Mouse (Mus musculus) urinary bladder, postnatal 14 days (tissue): ENCODE results near the gene Sgtb.

ENCODE experiments used
- DNase-seq: peaks from one replicate; pipeline ENCODE4 v3.0.0; 2021; ENCODE audit warnings: low spot score

The Sgtb gene

DNA sequence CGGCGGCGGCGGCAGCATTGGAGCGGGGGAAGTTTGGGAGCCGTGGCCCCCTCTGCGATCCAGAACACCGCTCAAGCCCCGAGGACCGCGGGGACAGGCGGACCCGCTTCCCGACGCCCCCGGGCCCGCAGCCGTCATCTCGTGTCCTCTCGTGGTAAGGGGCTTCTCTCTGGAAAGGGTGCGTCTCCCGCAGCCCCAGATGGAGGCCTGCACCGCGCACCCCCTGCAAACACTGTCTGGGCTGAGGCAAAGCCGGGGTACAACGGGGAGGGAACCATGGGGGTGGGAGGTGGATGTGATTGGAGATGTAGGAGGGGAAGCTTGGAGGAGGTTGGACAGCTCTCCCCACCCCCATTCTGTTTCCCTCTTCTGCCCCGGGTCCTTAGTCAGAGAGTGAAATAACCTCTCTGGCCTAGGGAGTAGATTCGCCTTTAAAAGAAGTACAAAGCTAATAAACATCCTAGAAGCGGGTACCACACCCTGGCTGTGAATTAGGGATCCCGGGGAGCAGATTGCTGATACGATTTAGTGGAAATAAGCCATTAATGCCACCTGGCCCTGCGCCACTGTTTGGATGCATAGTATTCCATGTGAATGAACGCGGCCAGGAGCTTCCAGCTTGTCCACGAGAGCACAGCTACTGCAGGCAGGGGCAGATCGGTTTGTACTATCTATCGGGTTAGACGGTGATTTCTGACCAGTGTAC is 428 bp downstream of the Sgtb start:
- DNase-seq: peak; percentile 45

DNA sequence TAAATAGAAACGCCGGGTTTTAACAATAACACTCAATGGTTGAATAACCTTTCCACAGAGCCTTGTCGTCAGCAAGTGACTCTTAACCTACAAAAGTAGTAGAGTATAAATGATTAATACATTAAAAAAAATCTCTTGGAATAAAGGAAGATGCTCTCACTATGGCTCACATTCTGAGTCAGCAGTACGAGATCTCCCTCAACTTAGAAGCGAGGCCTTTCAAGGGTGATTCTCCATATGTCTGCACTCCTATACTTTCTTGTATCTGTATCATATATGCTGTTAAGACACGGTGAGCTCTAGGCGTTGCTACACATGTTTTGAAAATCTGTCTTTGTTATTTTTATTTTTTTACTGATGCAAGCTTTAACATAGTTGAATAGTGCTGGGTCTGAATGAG is 985 bp downstream of the Sgtb start:
- no peak for DNase-seq

DNA sequence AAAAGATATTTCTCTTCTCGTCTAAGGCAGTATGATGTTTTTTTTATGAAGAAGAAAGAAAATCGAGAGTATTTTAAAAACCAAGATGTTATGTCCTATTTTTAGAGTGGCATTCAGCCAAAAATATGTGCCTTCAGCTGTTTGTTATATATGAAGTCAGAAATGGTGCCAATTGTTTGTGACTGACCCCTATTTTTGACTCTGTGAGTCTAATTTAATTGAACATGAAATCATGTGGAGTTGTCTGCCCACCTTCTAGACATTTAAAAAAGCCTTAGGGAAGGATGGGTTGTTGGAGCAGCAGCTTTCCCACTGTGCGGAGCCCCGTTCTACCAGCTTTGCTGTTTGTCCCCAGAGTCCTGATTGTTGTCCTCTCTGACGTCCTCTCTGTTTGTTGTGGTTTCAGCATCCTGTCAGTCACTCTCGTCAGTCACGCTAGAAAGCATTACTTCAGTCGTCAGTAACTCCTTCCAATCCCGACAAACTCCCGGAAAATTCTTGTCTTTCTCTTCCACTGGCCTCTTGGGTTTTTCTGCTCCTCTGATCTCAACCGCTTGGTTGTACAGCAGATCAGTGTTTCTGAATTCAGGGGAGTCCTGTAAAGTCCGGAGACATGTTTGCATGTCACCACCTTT is 2.8 kb downstream of the Sgtb start:
- DNase-seq: no peak

DNA sequence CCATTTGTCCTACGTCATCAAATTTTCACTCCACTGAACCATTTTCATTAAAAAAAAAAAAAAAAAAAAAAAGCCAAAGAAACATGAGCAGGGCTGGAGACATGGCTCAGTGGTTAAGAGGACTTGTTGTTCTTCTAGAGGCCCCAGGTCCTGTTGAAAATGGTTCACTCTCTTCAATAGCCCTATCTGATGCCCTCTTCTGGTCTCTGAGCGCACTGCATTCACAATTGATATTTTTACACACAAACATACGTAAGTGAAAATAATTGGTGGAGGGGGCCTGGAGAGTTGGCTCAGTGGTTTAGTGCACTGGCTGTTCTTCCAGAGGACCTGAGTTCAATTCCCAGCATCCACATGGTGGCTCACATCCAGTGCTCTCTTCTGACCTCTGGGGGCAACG is 4.2 kb downstream of the Sgtb start:
- no peak for DNase-seq

DNA sequence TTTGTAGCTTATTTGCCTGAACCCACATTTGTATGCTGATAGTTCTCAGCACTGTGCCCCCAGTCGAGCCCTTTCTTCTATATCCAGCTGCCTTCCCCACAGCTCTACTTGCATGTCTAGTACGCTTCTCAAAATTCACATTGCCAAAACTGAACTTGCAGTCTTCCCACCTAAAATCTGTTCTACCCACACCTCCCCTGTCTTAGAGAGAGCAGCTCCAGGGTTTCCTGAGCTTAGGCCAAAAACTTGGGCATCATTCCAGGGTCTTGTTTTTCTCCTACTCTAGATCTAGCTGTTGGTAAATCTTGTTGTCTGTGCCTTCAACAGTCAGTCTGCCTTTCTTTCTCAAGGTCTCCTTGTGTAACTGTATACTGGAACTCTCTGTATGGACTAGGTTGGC is 5.3 kb downstream of the Sgtb start:
- no peak for DNase-seq

DNA sequence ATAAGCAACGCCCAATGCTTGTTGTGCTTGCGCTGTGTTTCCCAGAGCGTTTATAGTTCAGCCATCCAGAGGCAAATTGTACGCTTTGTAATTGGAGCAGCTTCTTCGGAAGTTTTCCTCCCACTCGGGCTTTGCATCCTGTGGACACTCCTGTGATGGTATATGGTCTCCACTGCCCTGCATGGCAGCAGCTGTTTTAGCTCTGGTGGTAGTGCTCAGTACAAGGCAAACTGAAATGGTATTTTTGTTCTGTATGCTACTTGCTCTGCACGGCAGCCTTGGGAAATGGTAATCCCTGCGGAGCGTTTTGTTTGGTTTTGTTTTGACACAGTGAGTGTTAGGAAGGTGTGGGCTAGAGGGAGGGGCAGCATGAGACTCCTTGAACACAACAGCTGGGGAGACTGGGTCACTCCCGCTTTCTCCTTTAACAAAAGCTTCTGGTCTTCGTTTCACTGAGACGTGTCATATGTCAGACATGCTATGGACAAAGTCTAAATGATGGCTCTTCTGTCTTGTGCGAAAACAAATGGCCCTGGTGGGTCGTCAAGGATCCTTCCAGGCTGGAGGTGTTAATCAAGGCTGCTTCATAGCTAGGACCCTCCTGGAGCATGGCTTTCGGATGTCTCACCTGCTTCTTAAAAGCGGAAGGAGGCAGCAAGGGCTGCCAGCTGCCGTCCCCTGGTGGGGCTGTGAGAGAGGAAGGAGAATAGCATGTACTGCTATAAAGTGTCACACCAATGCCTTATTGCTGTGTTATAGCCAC is 12.7 kb downstream of the Sgtb start:
- no peak for DNase-seq

DNA sequence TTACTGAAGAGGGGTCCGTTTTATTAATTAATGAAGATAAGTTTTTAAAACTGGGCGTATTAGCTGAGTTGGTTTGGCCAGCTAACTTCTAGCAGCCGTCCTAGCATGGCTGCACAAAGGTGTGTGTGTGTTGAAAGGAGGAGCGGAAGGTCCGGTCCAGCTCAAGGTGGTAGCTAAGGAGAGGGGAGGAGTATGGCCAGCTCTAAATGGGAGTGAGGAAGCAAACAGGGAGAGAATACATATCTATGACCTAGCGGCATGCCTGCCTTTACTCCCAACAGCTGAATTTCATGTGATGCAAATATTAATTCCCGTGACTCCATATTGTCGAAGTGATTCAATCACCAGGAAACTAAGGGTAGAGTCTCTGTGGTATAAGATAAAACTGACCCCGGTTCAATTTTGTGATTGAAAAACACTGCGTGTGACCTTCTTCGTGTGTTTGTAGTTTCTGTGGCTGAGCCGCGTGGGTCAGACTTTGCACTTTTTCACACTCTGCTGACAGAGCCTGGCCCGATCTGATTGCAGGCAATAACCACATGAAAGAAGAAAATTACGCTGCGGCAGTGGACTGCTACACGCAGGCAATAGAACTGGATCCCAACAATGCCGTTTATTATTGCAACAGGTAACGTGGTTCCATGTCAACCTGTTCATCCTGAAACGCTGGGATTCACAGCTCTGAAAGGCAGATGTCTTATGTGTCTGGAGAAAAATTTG is 14.3 kb downstream of the Sgtb start:
- DNase-seq: no peak

DNA sequence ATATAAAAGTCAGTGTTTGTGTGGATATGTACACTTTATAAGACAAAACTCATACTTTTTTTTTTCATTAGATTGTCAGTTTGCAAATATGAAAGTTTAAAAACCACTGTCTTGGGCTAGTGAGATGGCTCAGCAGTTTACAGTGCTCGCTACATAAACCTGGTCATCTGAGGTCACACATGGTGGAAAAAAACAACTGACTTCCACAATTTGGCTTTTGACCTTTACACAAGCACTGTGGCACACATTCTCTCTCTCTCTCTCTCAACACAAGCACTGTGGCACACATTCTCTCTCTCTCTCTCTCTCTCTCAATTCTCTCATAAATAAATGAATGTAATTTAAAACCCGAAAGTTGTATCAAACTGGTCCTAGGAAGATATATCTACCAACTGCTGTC is 23.0 kb downstream of the Sgtb start:
- DNase-seq: no peak

DNA sequence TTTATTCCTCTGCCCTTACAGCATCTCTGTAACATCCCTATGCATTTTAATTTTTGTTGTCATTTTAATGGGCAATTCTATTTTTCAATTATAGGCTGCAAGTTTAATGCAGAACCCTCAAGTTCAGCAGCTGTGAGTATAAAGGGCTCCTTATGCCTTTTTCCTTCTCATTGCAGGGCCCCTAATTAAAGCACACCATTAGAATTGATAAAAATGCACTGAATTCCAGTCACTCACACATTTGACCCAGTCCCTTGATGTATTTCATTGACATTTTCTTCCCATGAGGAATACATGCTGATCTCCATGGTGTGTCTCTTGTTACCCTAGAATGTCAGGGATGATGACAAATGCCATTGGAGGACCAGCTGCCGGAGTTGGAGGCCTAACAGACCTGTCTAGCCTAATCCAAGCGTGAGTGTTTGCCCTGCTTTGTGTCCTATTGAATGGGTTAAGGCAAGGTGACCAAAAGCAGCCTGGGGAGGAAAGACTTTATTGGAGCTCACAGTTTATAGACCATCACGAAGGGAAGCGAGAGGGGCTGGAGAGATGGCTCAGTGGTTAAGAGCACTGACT is 25.1 kb downstream of the Sgtb start:
- no peak for DNase-seq

DNA sequence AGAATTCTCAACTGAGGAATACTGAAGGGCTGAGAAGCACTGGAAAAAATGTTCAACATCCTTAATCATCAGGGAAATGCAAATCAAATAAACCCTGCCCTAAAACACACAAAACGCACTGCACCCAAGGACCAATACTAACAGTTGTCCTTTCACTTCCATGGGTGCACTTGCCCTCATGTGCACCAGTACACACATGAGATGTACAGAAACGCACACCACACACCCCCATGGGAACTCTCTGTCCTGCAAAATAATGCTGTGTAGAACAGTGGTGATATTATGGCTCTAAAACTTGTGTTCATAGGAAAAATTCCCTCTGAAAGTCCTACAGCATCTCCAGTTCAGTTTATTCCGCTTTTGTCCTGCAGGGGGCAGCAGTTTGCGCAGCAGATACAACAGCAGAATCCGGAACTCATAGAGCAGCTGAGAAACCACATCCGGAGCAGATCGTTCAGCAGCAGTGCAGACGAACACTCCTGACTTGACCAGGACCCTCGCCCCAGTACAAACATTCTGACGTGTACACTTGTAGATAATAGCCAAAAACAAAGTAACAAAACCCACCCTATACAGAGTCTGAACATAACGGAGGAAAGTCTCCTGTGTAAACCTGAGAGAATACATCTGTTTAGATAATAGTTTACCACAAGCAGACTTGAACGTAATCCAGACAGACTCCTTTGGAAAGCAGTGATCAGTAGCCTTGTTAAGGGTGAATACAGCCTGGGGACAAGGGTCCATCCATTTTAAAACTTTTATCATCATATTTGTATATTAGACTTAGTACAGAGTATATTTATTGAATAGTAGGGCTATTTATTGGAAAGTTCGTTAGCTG is 30.0 kb downstream of the Sgtb start:
- DNase-seq: peak; percentile 76

DNA sequence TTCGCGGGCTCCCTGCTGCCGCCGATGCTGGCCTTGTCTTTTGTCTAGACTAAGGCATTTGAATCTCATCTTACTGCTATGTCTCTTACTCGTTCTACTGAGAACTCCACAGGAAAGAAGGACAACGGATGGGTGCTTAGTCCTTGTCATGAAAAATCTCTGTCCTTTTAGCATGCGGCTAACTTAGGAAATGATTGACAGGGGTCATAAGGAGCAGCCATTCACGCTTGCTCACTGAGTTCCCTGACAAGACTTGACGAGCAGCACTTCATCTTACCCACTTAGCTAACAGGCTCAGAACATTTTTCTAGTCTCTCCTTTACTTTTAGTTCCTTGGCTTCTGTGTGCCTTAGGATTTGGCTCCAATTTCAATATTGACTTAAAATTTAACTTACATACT is 35.3 kb downstream of the Sgtb start:
- DNase-seq: no peak

DNA sequence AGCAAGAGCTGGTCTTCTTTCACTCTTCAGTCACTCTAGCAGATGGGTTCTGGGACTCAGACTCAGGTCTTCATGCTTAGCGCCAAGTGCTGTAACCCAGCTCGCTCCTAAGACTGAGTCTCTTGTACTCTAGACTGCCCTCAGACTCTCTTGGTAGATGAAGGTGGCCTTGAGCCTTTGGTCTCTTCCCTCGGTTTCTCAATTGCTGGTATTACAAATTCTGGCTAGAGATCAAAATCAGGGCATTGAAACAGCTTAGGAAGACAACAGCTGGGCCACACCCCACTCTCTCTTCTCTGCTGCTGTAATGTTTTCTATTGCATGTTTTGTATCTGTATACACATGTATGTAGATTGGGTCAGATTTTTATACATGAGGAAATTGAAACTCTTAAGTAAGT is 36.1 kb downstream of the Sgtb start:
- no peak for DNase-seq

DNA sequence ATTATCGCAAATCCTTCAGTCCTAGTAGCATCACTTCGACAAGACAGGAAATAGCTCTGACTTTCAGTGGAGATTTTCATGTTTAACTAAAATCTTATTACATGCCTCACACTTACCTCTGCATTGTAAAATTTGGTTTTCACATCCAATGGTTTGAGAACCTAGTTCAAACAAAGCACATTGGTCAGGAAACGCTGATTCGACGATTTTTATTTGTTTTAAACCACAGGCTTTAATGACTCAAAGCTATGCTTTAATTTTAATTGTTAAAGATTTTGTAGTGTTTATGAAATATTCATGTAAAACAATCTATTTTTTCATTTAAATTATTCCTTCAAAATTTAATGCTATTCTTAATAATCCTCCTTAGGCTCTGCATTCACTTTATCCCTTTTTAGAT is 44.6 kb downstream of the Sgtb start:
- no peak for DNase-seq

DNA sequence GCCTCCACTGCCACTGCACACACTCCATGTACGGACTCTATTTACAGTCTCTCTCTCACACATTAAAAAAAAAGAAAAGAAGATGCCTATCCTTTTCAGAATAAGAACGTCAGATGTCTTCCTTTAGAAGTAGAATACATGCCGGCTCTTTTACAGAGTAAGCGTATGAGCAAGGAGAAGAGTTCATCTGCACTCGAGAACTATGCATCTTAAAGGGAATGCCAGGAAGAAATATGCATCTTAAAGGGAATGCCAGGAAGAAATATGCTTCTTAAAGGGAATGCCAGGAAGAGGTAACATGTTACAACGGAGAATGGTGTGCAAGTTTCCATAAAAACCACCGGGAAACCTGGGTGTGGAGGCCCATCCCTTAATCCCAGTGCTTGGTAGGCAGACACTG is 45.6 kb downstream of the Sgtb start:
- no peak for DNase-seq

DNA sequence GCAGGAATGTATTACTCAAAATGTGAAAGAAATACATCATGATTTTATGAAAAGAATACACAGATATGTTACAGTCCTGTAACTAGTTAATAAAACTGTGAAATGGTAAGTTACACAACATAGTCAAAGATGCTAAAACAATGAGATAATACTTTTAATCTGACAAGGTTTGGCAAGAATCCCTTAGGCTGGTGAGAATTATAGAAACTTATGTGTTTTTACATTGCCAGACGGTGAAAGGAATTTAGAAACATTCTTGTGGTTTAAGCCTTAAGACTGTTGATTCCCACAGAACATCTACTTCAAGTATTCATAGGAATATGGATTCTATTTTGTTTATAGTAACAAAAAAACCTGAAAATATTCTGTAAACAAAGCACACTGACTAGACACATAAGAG is 46.1 kb downstream of the Sgtb start:
- no peak for DNase-seq

DNA sequence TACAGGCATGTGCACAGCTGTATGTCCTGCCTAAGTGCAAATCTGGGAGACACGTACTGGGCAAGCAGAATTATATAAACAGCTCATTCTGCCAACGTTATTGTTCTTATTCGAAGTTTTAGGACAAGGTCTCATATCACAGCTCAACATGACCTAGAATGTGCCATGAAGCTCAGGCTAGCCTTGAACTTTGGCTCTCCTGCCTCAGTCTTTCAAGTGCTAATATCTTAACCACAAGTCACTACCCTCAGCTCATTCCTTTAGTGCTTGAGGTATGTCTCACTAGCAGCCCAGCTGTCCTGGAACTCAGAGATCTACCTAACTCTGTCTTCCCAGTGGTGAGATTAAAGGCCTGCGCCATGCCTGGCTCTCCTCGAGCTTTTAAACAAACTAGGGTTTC is 62.2 kb downstream of the Sgtb start:
- no peak for DNase-seq

DNA sequence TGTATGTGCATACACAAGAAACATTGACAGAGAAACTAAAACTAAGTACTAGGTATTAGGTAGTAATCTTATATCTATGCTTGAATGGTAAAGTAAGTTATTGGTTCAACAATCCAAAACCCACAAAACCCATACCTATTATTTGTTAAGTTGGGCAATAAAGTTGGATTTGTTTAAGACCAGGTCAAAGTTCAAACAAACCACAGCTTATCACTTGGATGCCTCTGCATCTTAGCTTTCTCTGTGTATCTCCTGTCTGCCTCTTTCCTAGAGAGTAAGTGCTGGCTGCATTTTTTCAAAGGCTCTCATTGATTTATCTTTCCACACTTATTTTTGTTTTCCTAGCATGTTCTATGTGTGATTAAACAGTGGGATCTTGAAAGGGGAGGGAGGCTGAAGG is 63.0 kb downstream of the Sgtb start:
- no peak for DNase-seq

DNA sequence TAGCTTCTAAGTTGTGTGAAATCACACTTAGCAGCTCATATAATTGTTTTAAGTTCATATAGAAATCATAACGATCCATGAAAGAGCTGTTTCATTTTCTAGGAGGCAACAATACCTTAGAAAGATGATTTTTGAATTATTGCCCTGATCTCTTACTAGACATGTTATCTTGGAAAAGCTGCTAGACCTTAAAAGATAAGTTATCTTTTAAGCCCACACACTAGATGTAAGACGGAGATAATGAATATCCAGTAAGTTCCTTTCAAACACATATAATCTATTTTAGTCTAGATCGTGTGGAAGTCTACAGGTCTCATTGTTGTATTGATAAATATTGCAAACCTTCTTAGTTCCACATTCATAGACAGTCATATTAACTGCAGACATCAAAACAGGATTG is 67.3 kb downstream of the Sgtb start:
- no peak for DNase-seq

DNA sequence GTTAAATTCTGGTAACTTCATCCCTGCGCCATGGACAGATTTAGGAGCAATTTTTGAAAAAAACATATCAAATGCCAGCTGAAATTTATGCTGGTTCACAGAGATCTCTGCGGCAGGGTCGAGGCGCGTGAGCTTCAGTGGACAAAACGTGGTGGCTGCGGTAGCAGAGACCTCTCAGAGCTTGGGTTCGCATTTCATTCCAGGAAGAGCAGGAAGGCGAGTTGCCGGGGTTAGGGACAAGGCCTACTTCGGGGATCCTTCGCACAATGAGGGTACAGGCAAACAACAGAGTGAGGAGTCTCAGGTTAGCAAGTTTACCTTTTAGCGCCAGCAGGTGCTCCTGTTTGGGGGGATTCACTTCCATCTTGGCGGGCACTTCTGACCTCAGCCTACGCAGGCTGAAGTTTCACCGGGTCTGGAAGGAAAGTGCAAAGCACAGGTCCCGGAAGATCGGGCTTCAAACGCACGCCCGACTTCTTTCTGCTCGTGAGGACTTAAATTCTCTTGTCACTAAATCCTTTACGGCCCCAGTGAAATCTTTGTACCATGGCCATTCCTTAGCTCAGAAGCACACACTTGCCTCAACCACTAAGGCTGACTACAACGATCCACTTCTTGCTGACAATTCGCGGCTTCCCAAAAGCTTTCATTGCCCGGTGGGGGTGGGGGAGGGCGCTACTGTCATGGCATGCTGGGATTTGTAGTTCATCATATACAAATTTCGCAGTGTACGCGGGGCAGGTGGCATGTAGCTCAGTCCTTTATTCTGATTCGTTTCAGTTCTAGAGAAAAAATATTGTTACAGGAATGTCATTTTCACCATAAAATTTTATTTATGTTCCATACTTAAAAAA is 68.5 kb downstream of the Sgtb start, which contains the start of gene Trappc13:
Gene Trappc13, minus strand, starts transcription at position 674 of the 854 bp plus-strand sequence.
- peak; percentile 31 for DNase-seq

DNA sequence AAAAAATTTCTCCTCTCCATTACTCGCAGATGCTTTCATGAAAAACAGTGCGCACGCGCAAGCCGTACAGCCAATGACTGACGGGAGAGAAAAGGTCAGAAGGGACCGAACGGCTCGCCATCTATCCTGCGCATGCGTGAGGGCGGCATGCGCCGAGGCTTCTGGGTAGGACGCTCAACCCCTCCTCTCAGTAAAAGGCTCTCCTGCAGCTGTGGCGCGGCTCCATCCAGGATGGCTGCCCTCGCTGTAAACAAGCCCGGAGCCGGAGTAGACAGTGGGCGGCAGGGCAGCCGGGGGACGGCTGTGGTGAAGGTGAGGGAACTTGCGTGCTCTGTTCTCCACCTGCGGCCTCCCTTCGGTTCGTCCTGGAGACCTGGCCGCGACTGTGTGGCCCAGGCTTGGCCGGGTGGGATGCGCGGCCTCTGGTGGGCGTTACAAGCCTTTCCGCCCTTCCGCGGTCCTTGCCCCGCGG is 69.1 kb downstream of the Sgtb start, which contains the start of gene Trim23:
Gene Trim23, plus strand, starts transcription at position 148 of the 472 bp plus-strand sequence.
- peak; percentile 98 for DNase-seq
